In the genomic region with DNA sequence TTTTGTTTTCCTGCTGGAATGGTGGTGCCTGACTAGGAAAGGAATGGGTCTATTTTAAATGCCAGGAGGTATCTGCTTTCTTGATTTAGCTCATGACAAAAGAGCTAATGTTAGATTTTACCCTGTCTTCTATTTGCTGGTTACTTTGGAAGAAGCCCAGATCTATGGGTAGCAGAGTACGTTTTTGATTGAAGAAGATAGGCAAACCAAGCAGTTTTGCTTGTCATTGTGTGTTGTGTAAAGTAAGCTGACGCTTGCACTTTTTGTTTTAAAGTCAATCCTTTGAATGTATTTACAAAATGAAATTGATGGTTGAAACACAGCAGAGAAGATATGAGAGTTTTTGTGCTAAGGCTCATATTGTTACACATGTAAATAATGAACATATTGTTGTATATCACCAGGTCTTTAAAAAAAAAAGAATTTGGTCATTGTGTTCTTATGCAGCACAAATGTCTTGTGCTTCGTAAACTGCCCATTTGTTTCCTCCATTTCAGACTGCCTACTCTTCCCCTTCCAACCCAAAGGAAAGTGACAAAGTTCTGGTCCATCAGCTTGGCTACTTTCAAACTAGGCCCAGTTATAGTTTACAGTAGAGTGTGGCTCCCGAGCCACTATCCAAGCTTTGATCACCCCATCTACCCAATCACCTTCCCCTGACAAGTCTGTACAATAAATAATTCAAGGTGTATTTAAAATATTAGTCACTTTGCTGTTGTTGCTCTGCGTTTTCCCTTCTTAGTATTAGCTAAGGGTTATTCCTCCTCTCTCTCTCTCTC, we compare ENCODE assay signal across 12 mouse cellular contexts. TPM values are rescaled to one million over a fixed set of nuclear protein-coding genes. Genes with fewer than 3 reads are reported as not detected.
DNase-seq lines count a peak whose midpoint lies in the region; ATAC-seq and TF ChIP-seq lines count a peak whose summit lies in the region.
"Had no signal": no experiment of that assay in that cellular context is flagged by ENCODE, and none has a peak within 500 bp of the region (broad histone marks: within the 10 kb centered on the region; RNA-seq: fewer than 3 reads in every experiment).

No protein-coding gene starts in this region.

- H3K27ac ChIP-seq in embryonic facial prominence, embryonic 13.5 days: no peak overlapping the region
- peak overlapping the region; percentile 66 for H3K27ac ChIP-seq in hindbrain, embryonic 12.5 days
- 0 out of 2 replicates have a peak overlapping the region, but pooled peaks have one; percentile 38 for H3K27ac ChIP-seq in midbrain, postnatal 0 days (ENCODE audit: low read depth, low read length)
- H3K27ac ChIP-seq: stomach, postnatal 0 days had no signal

- no peaks in the 10 kb centered on the region for H3K9me3 ChIP-seq in embryonic facial prominence, embryonic 13.5 days
- H3K9me3 ChIP-seq in hindbrain, embryonic 12.5 days (replicated peaks): no peaks in the 10 kb centered on the region
- no peaks in the 10 kb centered on the region for H3K9me3 ChIP-seq in midbrain, postnatal 0 days (ENCODE audit: low read length)

- intact Hi-C loops in heart, postnatal 25 days (cut with DNase I): no loop called here

- peak overlapping the region; percentile 40 for H3K4me3 ChIP-seq in embryonic facial prominence, embryonic 13.5 days
- H3K4me3 ChIP-seq in hindbrain, embryonic 12.5 days: peak overlapping the region; percentile 97
- H3K4me3 ChIP-seq in midbrain, postnatal 0 days (ENCODE audit: low read depth, low read length): peak overlapping the region; percentile 85

- H3K36me3 ChIP-seq in embryonic facial prominence, embryonic 13.5 days: no peaks in the 10 kb centered on the region
- peaks cover 23% of the 10 kb centered on the region for H3K36me3 ChIP-seq in hindbrain, embryonic 12.5 days
- peaks cover 5% of the 10 kb centered on the region; the same call in 1 of the 2 replicates for H3K36me3 ChIP-seq in midbrain, postnatal 0 days (ENCODE audit: insufficient read depth, low read length)

- ATAC-seq in embryonic facial prominence, embryonic 13.5 days (ENCODE audit: insufficient number of reproducible peaks, insufficient read depth, low FRiP score, low TSS enrichment, low read depth): no peak
- no peak for ATAC-seq in hindbrain, embryonic 12.5 days (ENCODE audit: low FRiP score)
- no peak for ATAC-seq in midbrain, postnatal 0 days (ENCODE audit: low FRiP score)
- ATAC-seq: lung, postnatal 0 days had no signal

- peak overlapping the region; percentile 52 for H3K4me2 ChIP-seq in embryonic facial prominence, embryonic 13.5 days
- peak overlapping the region; percentile 97 for H3K4me2 ChIP-seq in hindbrain, embryonic 12.5 days (replicated peaks)
- H3K4me2 ChIP-seq in midbrain, postnatal 0 days (ENCODE audit: low read depth, low read length, poor library complexity, severe bottlenecking): peak overlapping the region; percentile 91

- no peak for TF ChIP-seq CTCF in midbrain, postnatal 0 days (IDR thresholded peaks at IDR 0.05)

- H3K4me1 ChIP-seq in embryonic facial prominence, embryonic 13.5 days: peaks cover 30% of the 10 kb centered on the region
- peaks cover 45% of the 10 kb centered on the region for H3K4me1 ChIP-seq in hindbrain, embryonic 12.5 days
- peaks cover 3% of the 10 kb centered on the region; the same call in 1 of the 2 replicates for H3K4me1 ChIP-seq in midbrain, postnatal 0 days (ENCODE audit: insufficient read depth, low read length)

- peak overlapping the region; percentile 62 for H3K9ac ChIP-seq in embryonic facial prominence, embryonic 13.5 days
- peak overlapping the region; percentile 69 for H3K9ac ChIP-seq in hindbrain, embryonic 12.5 days
- H3K9ac ChIP-seq in midbrain, postnatal 0 days (replicated peaks; ENCODE audit: low read length, poor library complexity, severe bottlenecking): peak overlapping the region; percentile 48; the same call in 1 of the 2 replicates

- 20% methylated on average over 5 of the region's 5 CpGs for WGBS in embryonic facial prominence, embryonic 13.5 days
- 10% methylated on average over 5 of the region's 5 CpGs for WGBS in hindbrain, embryonic 12.5 days
- WGBS in midbrain, postnatal 0 days: 25% methylated on average over 5 of the region's 5 CpGs

- peak; percentile 43 for DNase-seq in heart, adult 11 months
- no peak for DNase-seq in heart, postnatal 25 days (ENCODE audit: low spot score)
- no peak for DNase-seq in midbrain, postnatal 0 days (ENCODE audit: low spot score)
- no peak for DNase-seq in thymus, postnatal 36 days
- no peak for DNase-seq in adrenal gland, adult 18-20 months (ENCODE audit: low spot score in 2 of 2)
- no peak for DNase-seq in layer of hippocampus, postnatal 36 days
- DNase-seq: layer of hippocampus, adult 9-11 months; right cerebral cortex, postnatal 25 days had no signal

- H3K27me3 ChIP-seq in embryonic facial prominence, embryonic 13.5 days: peaks cover 91% of the 10 kb centered on the region
- H3K27me3 ChIP-seq in hindbrain, embryonic 12.5 days: peaks cover 8% of the 10 kb centered on the region; the same call in 1 of the 2 replicates
- H3K27me3 ChIP-seq in midbrain, postnatal 0 days (ENCODE audit: insufficient read depth, low read length): no peaks in the 10 kb centered on the region

RNA-seq across cellular contexts. Expression of gene Pou3f3, which starts 6.5 kb away (rescaled TPM):
- under 1 TPM in 1 of 2 experiments, not detected in 1; 0.03 TPM for total RNA-seq in heart, postnatal 25 days (2021)
- polyA plus RNA-seq in embryonic facial prominence, embryonic 13.5 days (2015; fragmentation: Nextera tagmentation; extraction: Ambion mirVana): 11.4 and 13.4 TPM in 2 replicates
- polyA plus RNA-seq in hindbrain, embryonic 12.5 days (2016; fragmentation: Nextera tagmentation; extraction: Ambion mirVana): 28.8 and 29.2 TPM in 2 replicates
- total RNA-seq in midbrain, postnatal 0 days (2014; rRNA removed): 45.2 and 48.4 TPM in 2 replicates
- 11.5 and 12.0 TPM in 2 replicates for polyA plus RNA-seq in midbrain, postnatal 0 days (2015; fragmentation: Nextera tagmentation; extraction: Ambion mirVana)
- total RNA-seq in adrenal gland, adult 18-20 months (2021): not detected
- 10 to 100 TPM; 67.8 to 68.4 TPM for total RNA-seq in layer of hippocampus, postnatal 36 days (2021)
- polyA plus RNA-seq: stomach, postnatal 0 days had no signal

Comparison
In these comparisons a context has a peak if more than half of its experiments do, and no peak if none do; other contexts are left out.
1. H3K4me3 ChIP-seq: peak in every context shown above with its lines; median percentile 97 in hindbrain, embryonic 12.5 days; 85 in midbrain, postnatal 0 days; 40 in embryonic facial prominence, embryonic 13.5 days.
2. RNA of gene Pou3f3, which starts 6.5 kb away (total RNA-seq): 67.8 to 68.4 TPM in layer of hippocampus, postnatal 36 days and 45.2 to 48.4 TPM in midbrain, postnatal 0 days; not detected in adrenal gland, adult 18-20 months and 0.03 TPM in heart, postnatal 25 days; every median in the first group is over 10 times any median in the second.
3. Peak in every context shown above with its lines, with median percentiles within 50 percentile points of each other: H3K4me2 ChIP-seq and H3K9ac ChIP-seq.